Comparison of ENCODE assay signal across 21 mouse cellular contexts in genomic region chr13:28929936-28930335, GRCm38 (mm10).
"Had no signal": no experiment of that assay in that cellular context is flagged by ENCODE, and none has a peak within 500 bp of the region (broad histone marks: within the 10 kb centered on the region; RNA-seq: fewer than 3 reads in every experiment).

No protein-coding gene starts in this region.

- H3K4me3 ChIP-seq: heart, adult 2 months; hindbrain, embryonic 10.5 days; hindbrain, embryonic 12.5 days; layer of hippocampus, adult 2 months; left cerebral cortex, adult 2 months; limb, embryonic 13.5 days; liver, embryonic 13.5 days had no signal

- DNase-seq: gastrocnemius, postnatal 14 days; heart, adult 2 months; heart, postnatal 10 days; heart, postnatal 4 days; kidney, adult 18-20 months; kidney, adult 8-10 months; kidney, postnatal 10 days; kidney, postnatal 4 days; liver; liver, embryonic 13.5 days had no signal

- H3K9me3 ChIP-seq: hindbrain, embryonic 10.5 days; hindbrain, embryonic 12.5 days; limb, embryonic 13.5 days; liver, embryonic 13.5 days had no signal

- H3K4me1 ChIP-seq: liver, embryonic 13.5 days had no signal

- H3K36me3 ChIP-seq: hindbrain, embryonic 10.5 days; hindbrain, embryonic 12.5 days; limb, embryonic 13.5 days; liver, embryonic 13.5 days had no signal

- ATAC-seq: hindbrain, embryonic 16.5 days; inflammation-experienced regulatory T-cells, adult 6 months; intestine, postnatal 0 days had no signal

- H3K9ac ChIP-seq: hindbrain, embryonic 12.5 days; hindbrain, embryonic 14.5 days; limb, embryonic 13.5 days; liver, embryonic 13.5 days had no signal

- H3K27me3 ChIP-seq: hindbrain, embryonic 12.5 days; limb, embryonic 13.5 days; liver, embryonic 13.5 days had no signal

- H3K27ac ChIP-seq: heart, adult 2 months; hindbrain, embryonic 12.5 days; hindbrain, embryonic 14.5 days; layer of hippocampus, adult 2 months; left cerebral cortex, adult 2 months; limb, embryonic 13.5 days; liver, embryonic 13.5 days had no signal

- H3K4me2 ChIP-seq: heart, embryonic 11.5 days; hindbrain, embryonic 12.5 days; hindbrain, embryonic 14.5 days; limb, embryonic 13.5 days; liver, embryonic 11.5 days; liver, embryonic 13.5 days had no signal
